Mouse (Mus musculus) cerebellum, postnatal 14 days (tissue): Measurements from ENCODE around the gene Slx4ip.

Source experiments
- DNase-seq, 2 experiments: peaks; one replicate each; pipeline ENCODE4 v3.0.0; 2021; ENCODE audit warnings: mixed read lengths in 2 of 2

Gene Slx4ip

GRCm38 (mm10) chr2:137067479-137068110 lies 176.6 kb downstream of the Slx4ip start:
- peak in 1 of 2 experiments; percentile 30 for DNase-seq

- DNase-seq = no peak
Observed at GRCm38 (mm10) chr2:137073473-137074312, 182.7 kb downstream of the Slx4ip start.

- no peak for DNase-seq
Observed at GRCm38 (mm10) chr2:137074313-137074620, 183.2 kb downstream of the Slx4ip start.

- no peak for DNase-seq
Observed at GRCm38 (mm10) chr2:137078771-137079170, 187.8 kb downstream of the Slx4ip start.

- no peak for DNase-seq
Observed at GRCm38 (mm10) chr2:137079721-137080320, 188.8 kb downstream of the Slx4ip start.

GRCm38 (mm10) chr2:137080468-137080867 lies 189.4 kb downstream of the Slx4ip start:
- DNase-seq = no peak

- no peak for DNase-seq
Observed at GRCm38 (mm10) chr2:137081001-137081400, 190.0 kb downstream of the Slx4ip start.

- no peak for DNase-seq
Observed at GRCm38 (mm10) chr2:137082896-137083620, 192.0 kb downstream of the Slx4ip start.

GRCm38 (mm10) chr2:137085257-137085656 lies 194.2 kb downstream of the Slx4ip start:
- DNase-seq = no peak

GRCm38 (mm10) chr2:137086621-137087395 lies 195.8 kb downstream of the Slx4ip start:
- DNase-seq = no peak

GRCm38 (mm10) chr2:137087705-137088104 lies 196.7 kb downstream of the Slx4ip start:
- no peak for DNase-seq

GRCm38 (mm10) chr2:137091766-137092522 lies 200.9 kb downstream of the Slx4ip start:
- no peak for DNase-seq

- no peak for DNase-seq
Observed at GRCm38 (mm10) chr2:137092523-137093297, 201.7 kb downstream of the Slx4ip start.

GRCm38 (mm10) chr2:137093298-137093630 lies 202.2 kb downstream of the Slx4ip start:
- no peak for DNase-seq

GRCm38 (mm10) chr2:137094301-137094700 lies 203.3 kb downstream of the Slx4ip start:
- DNase-seq = no peak

- no peak for DNase-seq
Observed at GRCm38 (mm10) chr2:137096981-137097460, 206.0 kb downstream of the Slx4ip start.

- DNase-seq = no peak
Observed at GRCm38 (mm10) chr2:137098269-137099035, 207.4 kb downstream of the Slx4ip start.

- DNase-seq = no peak
Observed at GRCm38 (mm10) chr2:137099211-137099734, 208.3 kb downstream of the Slx4ip start.

GRCm38 (mm10) chr2:137101074-137101473 lies 210.1 kb downstream of the Slx4ip start:
- DNase-seq = no peak

GRCm38 (mm10) chr2:137107203-137107602 lies 216.2 kb downstream of the Slx4ip start:
- no peak for DNase-seq
